Mouse (Mus musculus): ENCODE results near the gene Slc7a6.

DNA sequence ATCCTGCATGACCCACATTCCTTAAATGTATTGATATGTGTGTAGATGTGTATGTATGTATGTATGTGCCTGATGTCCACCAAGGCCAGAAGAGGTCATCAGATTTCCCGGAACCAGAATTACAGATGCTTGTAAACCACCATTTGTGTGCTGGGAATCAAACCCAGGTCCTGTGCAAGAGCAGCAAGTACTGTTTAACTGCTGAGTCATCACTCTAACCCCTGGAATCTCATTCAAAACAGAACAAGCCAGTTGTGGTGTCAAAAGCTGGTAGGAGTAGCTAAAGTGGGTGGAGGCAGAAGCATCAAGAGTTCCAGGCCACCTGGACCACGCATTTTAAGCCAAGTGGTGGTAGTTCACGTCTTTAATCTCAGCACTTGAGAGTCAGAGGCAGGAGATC is 45.3 kb downstream of the Slc7a6 start:
- TF ChIP-seq POLR2A (IDR thresholded peaks at IDR 0.05; ENCODE audit: control insufficient read depth, extremely low read depth, insufficient read depth, low read length, poor library complexity): no peak
- TF ChIP-seq CTCF (IDR thresholded peaks at IDR 0.05; ENCODE audit: borderline replicate concordance, control insufficient read depth, extremely low read depth, insufficient read depth, low read length, poor library complexity): no peak
